Mouse (Mus musculus) layer of hippocampus, adult 2 months (tissue): ENCODE results near the gene Pex14. TPM values are rescaled to one million over a fixed set of nuclear protein-coding genes. Genes with fewer than 3 reads are reported as not detected.

ENCODE experiments used
- DNase-seq, 2 experiments: peaks; one replicate each; pipeline ENCODE4 v3.0.0; 2022; ENCODE audit warnings: low spot score in 2 of 2
- H3K27ac ChIP-seq: fragments of 200-600 bp; 2 replicates; pipeline ENCODE4 v1.8.1; 2022
- H3K4me3 ChIP-seq: fragments of 200-600 bp; 2 replicates; pipeline ENCODE4 v1.8.1; 2022; ENCODE audit warnings: mild to moderate bottlenecking
- CTCF ChIP-seq: fragments of 200-600 bp; conservative IDR thresholded peaks from 2 replicates; pipeline ENCODE4 v1.8.1; 2022; ENCODE audit warnings: antibody characterized with exemption, mild to moderate bottlenecking, moderate library complexity
- total RNA-seq, 2 experiments: library from RNA; stranded (reverse); gene quantifications; 2 replicates each; pipeline ENCODE4 v1.2.3; 2021

Gene Pex14
- total RNA-seq, 2 experiments from 2014 or later: 47.8 to 48.5 TPM

GRCm38 (mm10) chr4:149060621-149061431, 38.9 kb downstream of the Pex14 start:
- H3K4me3 ChIP-seq: no peak overlapping the region
- peak in 1 of 2 experiments; percentile 38 for DNase-seq
- peak; percentile 78 for TF ChIP-seq CTCF
- no peak overlapping the region for H3K27ac ChIP-seq

GRCm38 (mm10) chr4:149059713-149060112, 40.0 kb downstream of the Pex14 start:
- no peak for TF ChIP-seq CTCF
- Histone ChIP-seq H3K4me3 (no peak overlapping the region), H3K27ac (no peak overlapping the region)
- no peak for DNase-seq

- Histone ChIP-seq H3K27ac (no peak overlapping the region), H3K4me3 (no peak overlapping the region)
- no peak for DNase-seq
- no peak for TF ChIP-seq CTCF
Observed at GRCm38 (mm10) chr4:149058298-149058697, 41.4 kb downstream of the Pex14 start.

- H3K27ac ChIP-seq: no peak overlapping the region
- no peak for TF ChIP-seq CTCF
- DNase-seq: no peak
- no peak overlapping the region for H3K4me3 ChIP-seq
Observed at GRCm38 (mm10) chr4:149057470-149057869, 42.2 kb downstream of the Pex14 start.

- DNase-seq: no peak
- Histone ChIP-seq H3K4me3 (no peak overlapping the region), H3K27ac (no peak overlapping the region)
- no peak for TF ChIP-seq CTCF
Observed at GRCm38 (mm10) chr4:149056957-149057356, 42.7 kb downstream of the Pex14 start.

- no peak for TF ChIP-seq CTCF
- Histone ChIP-seq H3K4me3 (no peak overlapping the region), H3K27ac (no peak overlapping the region)
- no peak for DNase-seq
Observed at GRCm38 (mm10) chr4:149055847-149056246, 43.8 kb downstream of the Pex14 start.

- no peak overlapping the region for H3K27ac ChIP-seq
- H3K4me3 ChIP-seq: no peak overlapping the region
- DNase-seq: no peak
- TF ChIP-seq CTCF: no peak
Observed at GRCm38 (mm10) chr4:149049351-149050159, 50.1 kb downstream of the Pex14 start.

GRCm38 (mm10) chr4:149048625-149049228, 50.9 kb downstream of the Pex14 start:
- no peak for TF ChIP-seq CTCF
- Histone ChIP-seq H3K27ac (no peak overlapping the region), H3K4me3 (no peak overlapping the region)
- no peak for DNase-seq

- no peak for DNase-seq
- no peak overlapping the region for H3K27ac ChIP-seq
- peak; percentile 67 for TF ChIP-seq CTCF
- H3K4me3 ChIP-seq: no peak overlapping the region; the same call in 1 of the 2 replicates
Observed at GRCm38 (mm10) chr4:149047360-149047759, 52.3 kb downstream of the Pex14 start.

- no peak overlapping the region for H3K4me3 ChIP-seq
- TF ChIP-seq CTCF: no peak
- no peak for DNase-seq
- no peak overlapping the region for H3K27ac ChIP-seq
Observed at GRCm38 (mm10) chr4:149045885-149046284, 53.8 kb downstream of the Pex14 start.

GRCm38 (mm10) chr4:149040289-149040688, 59.4 kb downstream of the Pex14 start:
- Histone ChIP-seq H3K27ac (no peak overlapping the region), H3K4me3 (no peak overlapping the region)
- no peak for TF ChIP-seq CTCF
- no peak for DNase-seq

GRCm38 (mm10) chr4:149037706-149038105, 62.0 kb downstream of the Pex14 start:
- H3K4me3 ChIP-seq: no peak overlapping the region
- TF ChIP-seq CTCF: no peak
- no peak for DNase-seq
- no peak overlapping the region for H3K27ac ChIP-seq

- DNase-seq: no peak
- no peak for TF ChIP-seq CTCF
- H3K27ac ChIP-seq: no peak overlapping the region
- no peak overlapping the region for H3K4me3 ChIP-seq
Observed at GRCm38 (mm10) chr4:149036592-149036991, 63.1 kb downstream of the Pex14 start.
